Mouse (Mus musculus) myocyte (in vitro differentiated cells): ENCODE measurements around the gene Rcn2.
"Not testable (repeated sequence)": the region's sequence is repeated elsewhere in the genome, so short reads cannot be mapped to it uniquely, and the experiment has no call there.

ENCODE experiments used
- POLR2A ChIP-seq: IDR thresholded peaks from one replicate; pipeline ENCODE4 v1.6.1; 2011; ENCODE audit warnings: low read depth, mild to moderate bottlenecking, control low read depth, moderate library complexity; ENCODE audit not compliant: insufficient read length
- POLR2AphosphoS2 ChIP-seq: IDR thresholded peaks from one replicate; pipeline ENCODE4 v1.6.1; 2011; ENCODE audit warnings: low read depth, control low read depth; ENCODE audit not compliant: insufficient read length
- TCF12 ChIP-seq: IDR thresholded peaks from one replicate; pipeline ENCODE4 v1.6.1; 2011; ENCODE audit warnings: mild to moderate bottlenecking, control low read depth; ENCODE audit not compliant: poor library complexity, insufficient read depth, severe bottlenecking

DNA sequence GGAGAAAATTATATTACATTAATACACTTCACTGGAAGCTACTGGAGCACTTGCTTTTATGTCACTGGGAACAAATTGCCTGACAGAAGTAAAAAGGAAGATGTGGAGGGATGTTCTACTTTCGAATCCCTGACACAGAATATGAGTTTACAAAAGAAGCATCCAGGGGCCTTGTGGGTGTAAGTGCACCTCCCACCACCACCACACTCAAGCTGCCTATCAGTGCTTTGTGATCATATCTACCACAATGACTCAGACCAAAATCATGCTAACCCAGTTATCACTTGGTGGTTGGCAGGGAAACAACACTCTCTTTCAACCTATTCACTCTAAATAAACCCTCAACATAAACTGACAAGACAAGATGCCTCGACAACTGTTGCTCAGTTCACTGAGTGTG is 37.0 kb upstream of the Rcn2 start:
- TF ChIP-seq TCF12, POLR2AphosphoS2, POLR2A: not testable (repeated sequence)
